Mouse (Mus musculus): Measurements from ENCODE around the gene Map3k15.

The Map3k15 gene

GRCm38 (mm10) chrX:159988002-159988960 is at the start of gene Map3k15:
TSS of gene Map3k15 (plus strand) at chrX:159988433.
- no peak for DNase-seq

- DNase-seq, result no peak
Observed at GRCm38 (mm10) chrX:159942569-159942968, 45.7 kb upstream of the Map3k15 start.

- no peak for DNase-seq
Observed at GRCm38 (mm10) chrX:159943586-159943985, 44.6 kb upstream of the Map3k15 start.

- no peak for DNase-seq
Observed at GRCm38 (mm10) chrX:159953546-159954429, 34.4 kb upstream of the Map3k15 start.

- DNase-seq, result no peak
Observed at GRCm38 (mm10) chrX:159954430-159954779, 33.8 kb upstream of the Map3k15 start.

GRCm38 (mm10) chrX:159955433-159955832 is 32.8 kb upstream of the Map3k15 start:
- no peak for DNase-seq

DNA sequence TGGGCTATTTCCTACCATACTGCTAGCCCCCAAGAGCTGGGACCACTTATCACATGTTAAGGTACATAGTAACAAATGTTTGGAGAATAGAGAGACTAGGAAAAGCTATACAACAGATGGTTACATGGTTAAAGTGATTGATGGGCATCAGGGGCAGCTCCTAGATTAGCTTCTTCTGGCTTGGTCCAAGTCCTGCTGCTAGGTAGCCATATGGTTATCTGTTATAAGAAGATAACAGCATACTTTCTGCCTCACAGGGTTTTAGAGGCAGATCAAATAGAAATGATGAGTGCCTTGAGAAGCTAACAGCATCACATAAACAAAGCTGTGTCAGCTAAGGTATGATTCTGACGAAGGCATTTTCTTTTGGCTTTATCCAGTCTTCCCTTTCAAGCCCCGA is 26.8 kb upstream of the Map3k15 start:
- DNase-seq, result no peak

DNA sequence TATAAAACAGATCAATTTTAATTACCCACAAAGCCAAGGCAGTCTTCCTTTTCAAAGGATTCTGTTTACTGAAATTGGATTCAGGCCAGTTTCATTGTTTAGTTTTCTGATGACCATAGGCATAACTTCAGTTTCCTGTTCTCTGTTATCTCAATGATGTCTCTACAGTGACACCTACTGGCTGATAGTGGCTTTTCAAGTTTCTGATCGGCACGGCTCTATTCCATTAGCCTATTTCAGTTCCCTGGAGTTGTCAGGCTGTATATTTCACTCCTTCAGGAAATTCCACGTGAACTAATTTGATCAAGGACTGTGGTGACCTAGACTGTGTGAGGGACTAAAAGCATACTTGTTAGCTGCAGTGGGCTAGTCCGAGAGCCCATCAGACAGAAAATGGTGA is 25.0 kb upstream of the Map3k15 start:
- peak; percentile 51 for DNase-seq

GRCm38 (mm10) chrX:159963925-159964324 is 24.3 kb upstream of the Map3k15 start:
- DNase-seq, result peak; percentile 58

GRCm38 (mm10) chrX:159969025-159969424 is 19.2 kb upstream of the Map3k15 start:
- no peak for DNase-seq

DNA sequence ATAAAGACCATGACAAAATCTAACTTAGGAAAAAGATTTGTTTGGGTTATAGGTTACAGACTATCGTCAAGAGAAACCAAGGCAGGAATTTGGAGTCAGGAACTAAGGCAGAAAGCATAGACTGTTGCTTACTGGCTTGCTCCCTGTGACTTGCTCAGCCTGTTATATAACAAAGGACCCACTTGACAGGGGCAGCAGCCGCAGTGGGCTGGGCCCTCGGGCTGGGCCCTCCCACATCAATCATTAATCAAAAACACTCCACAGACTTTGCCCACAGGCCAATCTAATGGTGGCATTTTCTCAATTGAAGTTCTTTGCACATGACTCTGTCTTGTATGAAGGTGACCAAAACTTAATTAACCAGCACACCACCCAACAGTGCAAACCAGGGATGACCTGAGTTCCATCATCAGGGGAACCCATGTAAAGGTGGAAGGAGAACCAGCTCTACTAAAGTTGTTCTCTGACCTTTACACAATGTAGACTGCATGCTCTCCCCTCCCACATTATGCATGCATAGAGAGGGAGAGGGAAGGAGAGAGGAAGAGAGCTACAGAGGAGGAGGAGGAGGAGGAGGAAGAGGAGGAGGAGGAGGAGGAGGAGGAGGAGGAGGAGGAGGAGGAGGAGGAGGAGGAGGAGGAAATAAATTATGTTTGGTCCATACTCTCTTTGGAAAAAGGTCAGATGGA is 17.0 kb upstream of the Map3k15 start:
- DNase-seq, result no peak

- DNase-seq, result no peak
Observed at GRCm38 (mm10) chrX:159973730-159974129, 14.5 kb upstream of the Map3k15 start.

DNA sequence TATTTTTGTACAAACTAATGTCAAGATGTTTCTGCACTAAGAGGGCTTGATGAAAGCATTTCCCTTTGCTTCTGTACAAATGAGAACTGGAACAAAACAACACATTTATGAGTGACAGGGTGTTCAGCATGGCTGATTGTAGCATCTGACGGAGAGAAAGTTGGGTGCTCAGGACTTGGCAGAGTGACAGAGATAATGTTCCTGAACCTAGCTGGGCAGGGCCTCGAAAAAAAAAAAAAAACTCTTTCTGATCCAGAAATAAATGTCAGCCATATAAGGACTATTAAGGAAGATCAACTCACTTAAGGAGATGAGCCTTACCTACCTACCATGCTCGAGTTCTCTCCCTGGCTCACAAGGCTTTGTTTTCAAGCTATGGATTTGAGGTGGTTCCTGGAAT is 12.0 kb upstream of the Map3k15 start:
- DNase-seq, result no peak

DNA sequence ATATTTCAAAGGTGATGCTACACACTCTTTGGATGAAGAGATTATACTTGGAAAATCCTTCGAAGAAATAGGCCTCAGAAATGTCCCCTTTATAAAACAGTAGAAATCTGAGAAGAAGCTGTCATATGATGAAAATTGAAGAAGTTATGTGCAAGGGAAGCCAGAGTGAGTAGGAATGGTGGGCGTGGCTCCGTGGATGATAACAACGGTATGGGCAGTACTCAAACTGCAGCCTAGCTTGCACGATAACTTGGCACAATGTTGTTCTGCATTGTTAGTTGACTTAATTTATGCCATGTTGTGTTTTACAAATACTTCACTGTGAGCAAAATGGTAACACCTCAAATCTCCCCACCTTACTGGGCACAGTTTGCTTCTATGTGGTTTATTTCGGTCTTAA is 7.6 kb downstream of the Map3k15 start:
- DNase-seq, result no peak

- DNase-seq, result no peak
Observed at GRCm38 (mm10) chrX:160053306-160053705, 65.1 kb downstream of the Map3k15 start.

DNA sequence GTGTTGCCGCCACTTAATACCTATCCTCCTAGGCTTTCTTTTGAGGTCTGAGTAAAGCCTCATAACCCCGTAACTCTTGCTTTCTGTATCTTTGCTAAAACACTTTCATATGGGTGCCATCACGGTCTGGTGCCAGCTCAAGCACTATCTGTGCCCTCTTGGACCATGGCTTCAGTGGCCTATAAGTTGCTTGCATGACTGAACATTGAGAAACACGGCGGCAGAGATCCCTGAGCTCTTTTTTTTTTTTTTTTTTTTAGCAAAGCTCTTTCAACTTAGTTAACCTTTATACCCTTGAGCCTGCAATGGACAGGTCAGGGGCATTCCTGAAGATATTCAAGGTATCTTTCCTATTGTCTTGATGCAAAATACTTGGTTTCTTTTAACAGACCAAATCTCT is 66.4 kb downstream of the Map3k15 start:
- no peak for DNase-seq

DNA sequence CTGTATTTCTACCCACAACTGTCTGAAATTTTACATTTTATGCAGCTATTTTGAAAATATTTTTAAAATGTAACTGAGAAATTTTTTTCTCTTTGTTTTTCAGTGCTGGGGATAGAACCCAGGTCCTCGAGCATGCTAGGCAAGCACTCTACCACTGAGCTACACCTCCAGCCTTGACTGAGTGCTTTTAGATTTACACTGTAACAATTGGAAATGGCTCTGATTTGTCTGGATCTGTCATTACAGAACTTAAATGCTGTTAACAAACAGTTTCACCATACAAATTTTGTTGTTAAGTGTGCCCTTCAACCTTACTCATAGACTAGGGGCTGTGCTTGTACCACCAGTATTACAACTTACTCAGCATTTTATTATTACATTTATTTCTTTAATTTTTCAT is 103.7 kb downstream of the Map3k15 start:
- DNase-seq, result no peak

GRCm38 (mm10) chrX:160107817-160108216 is 119.6 kb downstream of the Map3k15 start:
- DNase-seq, result no peak

DNA sequence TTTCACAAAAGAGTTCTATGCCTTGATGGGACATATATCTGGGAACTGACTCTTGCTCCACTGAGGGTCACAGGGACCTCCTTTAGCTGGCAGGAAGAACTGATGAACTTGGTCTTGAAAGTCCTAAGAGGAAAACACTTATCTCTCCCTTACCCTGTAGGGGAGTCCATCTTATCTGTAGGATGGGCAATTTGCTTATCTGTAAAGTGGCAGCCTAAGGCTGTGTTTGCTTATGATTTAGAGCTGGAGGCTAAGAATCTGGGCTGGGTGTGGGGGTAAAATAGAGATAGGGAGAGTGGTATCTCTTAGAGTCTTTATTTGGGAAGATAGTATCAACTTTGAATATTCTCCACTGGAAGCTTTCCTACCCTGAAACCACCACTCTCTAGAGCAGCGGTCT is 125.5 kb downstream of the Map3k15 start:
- DNase-seq, result no peak

DNA sequence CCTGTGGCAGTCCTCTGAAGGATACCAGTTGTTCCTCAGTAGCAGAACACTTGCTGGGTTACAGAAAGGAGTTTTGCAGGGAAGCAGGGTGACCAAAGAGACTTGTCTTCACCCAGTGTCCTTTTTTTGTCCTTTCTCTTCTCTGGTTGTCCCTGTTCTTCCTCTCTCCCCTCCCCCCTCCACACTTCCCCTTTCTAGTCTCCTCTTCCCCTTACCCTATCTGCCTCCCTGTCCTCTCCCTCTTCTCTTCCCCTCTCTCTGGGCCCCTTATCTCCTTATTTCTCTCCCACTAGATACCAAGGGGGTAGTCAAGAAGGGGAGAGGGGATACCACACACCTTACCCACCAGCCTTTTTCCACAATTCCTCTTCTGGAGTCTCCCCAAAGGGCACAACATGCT is 127.8 kb downstream of the Map3k15 start:
- peak; percentile 9 for DNase-seq

DNA sequence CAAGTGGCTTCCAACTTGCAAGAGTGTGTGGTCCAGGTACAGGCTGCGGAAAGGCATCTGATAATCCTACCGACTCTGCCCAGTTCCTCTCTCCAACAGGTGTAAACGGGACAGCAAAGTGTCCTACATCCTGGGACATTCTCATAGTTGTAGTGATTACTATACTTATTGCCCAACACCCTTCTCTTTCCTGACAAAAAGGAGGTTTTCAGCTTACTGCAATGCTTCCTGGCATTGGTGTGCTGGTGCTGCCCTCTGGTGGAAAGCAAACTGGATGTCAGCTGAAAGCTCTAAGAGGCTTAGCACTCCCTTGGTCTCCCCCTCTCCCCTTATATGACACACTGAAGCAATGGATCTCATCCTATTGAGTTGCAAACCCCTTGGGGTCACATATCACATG is 128.4 kb downstream of the Map3k15 start:
- DNase-seq, result peak; percentile 43

- no peak for DNase-seq
Observed at GRCm38 (mm10) chrX:160134136-160134843, 146.1 kb downstream of the Map3k15 start.

- DNase-seq, result no peak
Observed at GRCm38 (mm10) chrX:160135719-160136118, 147.5 kb downstream of the Map3k15 start.

All from layer of hippocampus, adult 9-11 months (tissue).